Mouse (Mus musculus) adrenal gland, adult (tissue): Measurements from ENCODE around the gene Hmg20b.

Experiments used
- DNase-seq, 2 experiments: peaks; one replicate each; pipeline ENCODE4 v3.0.0; 2022 to 2023; ENCODE audit warnings: low spot score in 1 of 2; ENCODE audit not compliant: inconsistent age in 2 of 2

The Hmg20b gene

DNA sequence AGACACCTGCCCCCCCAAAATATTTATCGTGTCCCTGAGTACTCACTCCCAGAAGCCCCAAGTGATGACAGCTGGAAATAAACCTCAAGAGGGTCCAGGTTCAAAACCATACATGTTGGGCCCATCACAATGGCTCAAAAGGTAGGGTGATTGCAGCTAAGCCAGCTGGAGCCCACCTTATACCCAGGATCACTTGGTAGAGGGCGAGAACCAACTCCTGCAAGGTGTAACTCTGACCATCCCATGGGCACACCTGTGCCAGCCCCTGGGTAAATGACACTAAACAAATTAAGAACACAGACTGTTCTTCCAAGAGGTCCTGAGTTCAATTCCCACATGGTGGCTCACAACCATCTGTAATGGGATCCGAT is 28.9 kb upstream of the Hmg20b start:
- no peak for DNase-seq

DNA sequence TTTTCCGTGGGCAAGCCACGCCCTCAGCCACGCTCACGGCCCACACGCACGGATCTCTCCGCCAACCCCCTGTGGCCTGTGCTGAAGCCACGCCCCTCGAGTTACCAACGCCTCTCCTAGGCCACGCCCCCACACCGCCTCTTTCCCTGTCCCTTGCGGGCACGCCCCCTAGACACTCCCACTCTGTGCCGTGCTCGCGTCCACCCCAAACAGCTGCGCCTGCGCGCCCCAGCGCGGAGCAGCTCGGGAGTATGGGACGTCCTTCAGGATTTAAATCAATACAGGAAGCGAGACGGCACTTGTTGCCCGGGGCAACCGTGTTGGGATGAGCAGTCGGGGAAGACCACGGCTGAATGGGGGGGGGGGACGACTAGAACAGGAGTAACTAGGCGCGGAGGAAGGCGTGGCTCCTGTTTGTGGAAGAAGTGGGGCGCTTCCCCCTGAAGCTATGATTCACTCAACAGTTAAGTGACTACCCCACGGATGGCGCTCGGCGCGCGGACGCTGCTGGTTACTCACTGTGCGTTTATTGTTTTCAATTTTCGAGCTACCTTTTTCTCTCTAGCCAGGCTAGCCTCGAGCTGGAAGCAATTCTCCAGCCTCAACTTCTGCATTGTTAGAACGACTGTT is 28.4 kb upstream of the Hmg20b start:
- DNase-seq = peak; percentile 100

DNA sequence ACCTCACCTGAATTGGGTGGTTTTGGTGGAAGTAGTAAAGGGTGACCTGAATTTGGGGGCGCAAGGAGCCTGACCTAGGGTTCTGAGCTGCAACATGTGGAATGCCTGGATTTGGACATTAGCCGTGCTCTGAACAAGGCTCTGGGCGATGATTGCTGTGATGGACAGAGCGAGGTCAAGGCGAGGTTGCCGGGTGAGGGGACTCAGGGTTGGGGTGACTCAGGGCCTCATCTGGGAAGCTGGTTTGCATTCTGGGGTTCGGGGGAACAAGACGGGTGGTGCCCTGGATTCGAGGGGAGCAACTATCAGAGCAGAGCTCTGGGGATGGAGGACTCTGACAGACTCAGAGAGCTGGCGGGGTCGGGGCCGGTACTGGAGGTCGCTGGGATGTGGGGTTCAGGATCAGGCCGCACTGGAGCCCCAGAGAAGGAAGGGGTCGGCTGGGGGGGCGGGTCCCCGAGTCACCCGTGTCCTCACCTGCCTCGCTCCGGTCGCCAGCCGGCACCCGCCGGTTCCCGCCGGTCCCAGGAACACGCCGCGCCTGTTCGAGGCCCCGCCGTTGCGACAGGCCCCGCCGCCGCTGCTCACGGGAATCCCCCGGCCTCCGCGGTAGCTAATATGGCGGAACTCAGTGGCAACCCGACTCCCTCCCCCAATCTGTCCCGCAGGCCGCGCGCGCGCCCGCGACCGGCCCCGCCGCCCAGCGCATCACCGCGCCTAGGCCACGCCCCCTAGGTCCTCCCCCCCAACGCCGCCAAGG is 27.7 kb upstream of the Hmg20b start, which contains the start of gene Fzr1:
Gene Fzr1 (minus strand): TSS at position 724 of the 760 bp plus-strand sequence.
- DNase-seq = peak in 1 of 2 experiments; percentile 87

DNA sequence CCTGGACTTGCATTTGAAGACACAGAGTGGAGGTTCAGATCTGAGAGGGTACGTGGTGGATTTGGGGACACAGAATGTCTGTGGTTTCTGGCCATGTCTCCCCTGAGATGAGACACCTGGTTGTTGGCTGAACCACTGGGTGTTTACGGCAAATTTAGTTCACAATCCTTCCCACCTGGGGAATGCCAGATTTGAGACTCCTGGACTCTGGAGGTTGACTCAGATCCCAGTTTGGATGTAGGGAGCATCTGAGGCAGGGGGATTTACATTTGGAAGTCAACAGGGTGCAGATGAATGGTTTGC is 27.0 kb upstream of the Hmg20b start:
- peak in 1 of 2 experiments; percentile 64 for DNase-seq

DNA sequence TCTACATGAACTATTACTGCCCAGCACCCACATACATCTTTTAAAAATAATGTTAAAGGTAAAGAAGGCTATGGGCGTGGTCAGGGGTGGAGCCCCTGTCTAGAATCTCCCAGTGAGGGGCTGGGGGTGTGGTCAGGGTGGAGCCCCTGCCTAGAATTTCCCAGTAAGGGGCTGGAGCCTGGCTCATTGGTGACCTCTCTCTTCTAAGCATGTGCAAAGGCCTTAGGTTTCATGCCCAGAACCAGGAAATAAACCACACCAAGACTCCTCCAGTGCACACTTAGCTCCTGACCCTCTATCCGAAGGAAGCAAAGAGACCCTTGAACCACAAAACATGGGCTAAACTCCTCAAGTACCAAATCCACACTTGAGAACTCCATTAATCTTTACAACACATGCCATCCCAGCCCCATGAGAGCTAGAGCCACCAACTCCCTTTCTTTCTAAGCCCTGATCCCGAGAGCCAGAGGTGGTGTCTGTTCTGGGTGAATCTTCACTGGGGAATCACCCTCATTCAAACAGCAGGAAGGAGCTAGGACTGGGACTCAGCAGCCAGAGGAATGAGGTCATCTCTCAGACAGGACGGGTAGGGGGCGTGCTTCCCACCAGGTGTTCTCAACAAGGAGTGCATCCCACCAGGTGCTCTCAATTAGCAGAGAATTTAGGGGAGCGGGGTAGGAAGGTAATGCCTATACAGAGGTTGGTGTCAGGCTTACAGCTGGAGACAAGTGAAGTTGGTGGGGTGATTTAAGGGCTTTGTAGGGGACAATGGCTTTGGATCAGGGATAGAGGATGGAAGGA is 26.5 kb upstream of the Hmg20b start:
- peak in 1 of 2 experiments; percentile 68 for DNase-seq

DNA sequence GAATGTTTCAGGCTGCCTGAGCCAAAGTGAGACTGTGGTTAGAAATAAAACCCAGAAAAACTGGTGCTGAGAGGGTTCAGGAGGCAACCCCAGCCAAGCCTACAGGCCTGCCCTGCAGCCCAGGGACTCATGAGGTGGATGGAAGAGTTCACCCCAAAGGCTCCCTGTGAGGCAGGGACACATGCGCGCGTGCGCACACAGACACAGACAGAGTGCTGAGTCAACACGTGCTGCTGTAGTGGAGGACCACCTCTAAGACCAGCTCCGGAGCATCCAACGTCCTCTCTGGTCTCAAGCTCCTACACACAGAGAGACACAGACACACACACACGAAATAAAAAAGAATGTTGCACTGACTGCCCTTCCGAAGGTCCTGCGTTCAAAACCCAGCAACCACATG is 25.0 kb upstream of the Hmg20b start:
- no peak for DNase-seq

DNA sequence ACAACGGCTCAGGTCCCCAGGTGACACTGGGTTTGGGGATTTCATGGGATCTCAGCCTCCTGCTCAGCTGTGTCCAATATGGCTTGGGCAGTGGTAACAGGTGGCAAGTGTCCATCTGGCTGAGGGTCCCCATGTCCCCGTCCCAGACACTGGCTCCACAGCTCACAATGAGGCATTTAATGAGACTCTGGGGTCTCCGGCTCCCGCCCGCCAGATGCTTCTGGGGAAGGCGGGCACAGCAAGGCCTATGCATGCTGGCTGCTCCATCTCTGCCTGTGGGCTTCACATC is 16.9 kb upstream of the Hmg20b start:
- no peak for DNase-seq

DNA sequence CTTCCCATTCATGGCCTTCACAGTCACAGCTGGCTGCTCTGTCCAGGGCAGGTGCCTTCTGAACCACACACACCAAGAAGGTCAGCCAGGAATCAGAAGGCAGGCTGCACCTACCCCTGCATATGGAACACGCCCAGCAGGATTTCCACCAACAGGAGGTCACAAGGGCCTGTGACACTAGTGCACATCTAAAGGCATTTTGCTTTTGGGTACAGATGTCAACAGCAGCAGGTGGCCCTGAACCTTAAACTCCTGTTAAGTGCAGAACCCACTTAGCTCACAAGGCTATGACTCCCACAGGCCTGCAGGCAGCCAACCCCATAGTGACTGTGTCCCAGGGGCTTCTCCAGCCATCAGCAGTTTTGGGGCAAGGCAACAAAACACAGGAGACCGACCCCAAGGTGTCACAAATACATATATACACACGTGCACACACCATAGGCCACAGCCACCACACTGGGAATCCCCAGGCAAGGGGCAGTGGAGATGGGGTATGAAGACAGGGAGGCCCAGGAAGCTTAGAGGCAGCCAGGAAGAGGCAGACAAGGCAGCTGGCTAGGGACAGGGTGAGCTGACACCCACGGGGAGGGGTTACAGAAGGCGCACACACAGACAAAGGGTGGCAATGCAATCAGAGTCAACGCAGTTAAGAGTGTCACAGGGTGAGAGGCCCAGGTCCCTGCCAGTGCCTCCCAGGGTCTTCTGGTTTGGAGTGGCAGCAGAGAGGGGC is 16.4 kb upstream of the Hmg20b start:
- DNase-seq = no peak

DNA sequence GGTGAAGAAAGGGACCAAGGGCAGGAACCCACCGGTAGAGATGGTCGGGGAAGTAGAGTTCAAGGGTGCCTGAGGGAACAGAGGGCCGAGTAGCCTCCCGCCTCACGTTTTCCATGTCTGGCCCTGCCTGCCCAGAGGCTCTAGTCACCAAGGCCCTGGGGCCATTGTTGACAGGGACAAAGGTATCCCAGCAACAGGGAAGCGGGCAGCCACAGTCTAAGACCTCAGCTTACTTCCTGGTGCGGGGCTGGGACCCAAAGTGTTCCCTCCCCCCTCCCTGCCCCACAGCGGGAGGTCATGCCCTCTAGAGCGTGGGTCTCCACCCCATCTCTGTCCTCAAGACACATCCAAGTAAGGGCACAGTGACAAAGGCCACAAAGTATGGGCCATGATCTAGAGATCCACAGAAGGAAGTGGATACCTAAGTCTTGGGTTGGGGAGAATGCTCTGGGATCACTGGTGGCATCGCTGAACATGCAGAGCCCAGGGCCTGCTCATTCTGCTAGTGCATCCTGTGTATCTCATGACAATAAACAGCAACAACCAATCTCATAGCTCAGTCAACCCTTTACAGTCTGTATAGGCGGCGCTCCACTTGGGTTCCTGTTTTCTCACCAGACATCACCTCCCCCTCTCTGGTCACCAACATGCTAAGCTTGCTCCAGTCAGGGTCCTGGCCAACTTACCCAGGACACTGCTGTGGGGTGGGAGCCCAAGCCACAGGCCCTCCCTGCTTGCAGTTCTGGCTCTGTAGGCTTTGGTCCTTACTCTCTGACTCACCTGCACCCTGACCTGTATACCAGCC is 15.6 kb upstream of the Hmg20b start, which contains the start of gene 4930404N11Rik:
Gene 4930404N11Rik (minus strand): TSS at position 145 of the 805 bp plus-strand sequence.
- DNase-seq = no peak

DNA sequence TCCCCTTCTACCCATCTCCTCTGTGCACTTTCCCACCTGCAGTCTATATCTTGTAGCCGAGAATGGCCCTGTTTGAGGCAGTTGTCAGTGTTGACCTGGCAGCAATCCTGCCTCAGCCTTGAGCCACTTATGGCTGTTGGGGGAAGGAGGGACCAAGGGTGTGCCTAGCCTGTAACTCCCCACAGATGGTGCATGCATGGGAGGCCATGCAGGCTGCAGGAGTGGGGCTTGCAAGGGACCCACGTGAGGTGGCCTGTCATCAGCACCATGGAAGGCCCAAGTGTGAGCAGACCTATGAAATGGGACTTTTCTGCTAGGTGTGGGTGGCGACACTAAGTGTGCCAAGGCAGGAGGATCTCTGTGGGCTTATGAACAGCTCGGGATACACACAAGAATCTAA is 14.8 kb upstream of the Hmg20b start:
- no peak for DNase-seq

DNA sequence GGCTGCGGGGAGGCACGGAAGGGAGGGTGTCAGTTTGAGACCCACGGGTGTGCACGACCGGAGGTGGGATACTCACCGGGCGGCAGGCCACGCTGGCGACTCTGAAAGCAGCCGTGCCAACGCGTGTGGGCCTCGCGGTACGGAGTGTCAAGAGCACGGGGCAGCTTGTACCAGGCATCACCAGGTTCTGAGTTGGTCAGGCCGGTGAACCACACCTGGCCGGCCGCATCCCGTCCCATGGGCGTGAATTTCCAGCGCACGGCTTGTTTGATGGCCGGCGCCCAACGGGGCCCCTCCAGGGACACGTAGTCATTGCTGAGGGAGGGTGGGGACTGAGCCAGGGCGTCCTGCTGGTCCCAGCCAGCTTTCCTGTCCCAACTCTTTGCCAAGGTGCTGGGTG is 14.4 kb upstream of the Hmg20b start:
- peak; percentile 56 to 82 for DNase-seq

DNA sequence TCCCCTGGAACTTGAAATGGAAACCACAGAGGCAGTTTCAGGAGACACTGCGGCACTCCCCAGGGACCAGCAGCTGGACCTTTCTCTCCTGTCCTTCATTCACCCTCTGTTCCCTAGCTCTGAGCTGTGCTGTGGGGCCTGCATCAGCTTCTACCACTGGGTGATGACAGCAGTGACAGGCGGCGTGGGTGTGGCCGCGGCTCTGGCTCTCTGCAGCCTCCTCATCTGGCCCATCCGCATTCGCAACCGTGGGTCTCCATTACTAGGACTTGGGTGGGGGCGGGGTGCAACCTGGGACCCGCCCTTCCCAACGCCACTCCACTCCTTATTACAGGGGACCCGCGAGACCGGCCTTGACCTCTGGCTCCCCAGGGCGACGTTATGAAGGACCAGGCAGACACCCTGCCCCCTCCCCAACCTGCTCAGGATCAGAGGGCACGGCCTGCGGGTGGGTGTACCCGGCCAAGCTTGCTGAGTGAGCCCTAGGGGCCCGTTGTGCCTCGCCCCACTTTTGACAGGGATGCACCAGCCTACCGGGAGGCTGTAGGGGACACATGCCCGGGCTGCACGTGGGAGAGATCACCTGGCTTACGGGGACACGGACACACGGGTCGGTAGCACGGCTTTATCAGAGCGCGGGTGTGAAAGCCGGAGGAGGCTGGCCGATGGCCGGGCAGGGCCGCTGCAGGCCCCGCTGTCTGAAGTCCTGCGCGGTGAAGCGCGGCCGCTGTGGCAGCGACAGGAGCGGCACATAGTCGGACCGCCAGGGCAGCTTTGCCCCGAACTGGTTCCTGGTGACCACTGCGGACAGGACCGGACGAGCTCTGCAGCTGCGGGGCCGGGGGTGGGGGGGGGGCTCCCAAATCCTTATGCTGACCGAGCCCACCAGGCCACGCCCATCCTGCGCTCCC is 13.4 kb upstream of the Hmg20b start:
- DNase-seq = peak in 1 of 2 experiments; percentile 68

DNA sequence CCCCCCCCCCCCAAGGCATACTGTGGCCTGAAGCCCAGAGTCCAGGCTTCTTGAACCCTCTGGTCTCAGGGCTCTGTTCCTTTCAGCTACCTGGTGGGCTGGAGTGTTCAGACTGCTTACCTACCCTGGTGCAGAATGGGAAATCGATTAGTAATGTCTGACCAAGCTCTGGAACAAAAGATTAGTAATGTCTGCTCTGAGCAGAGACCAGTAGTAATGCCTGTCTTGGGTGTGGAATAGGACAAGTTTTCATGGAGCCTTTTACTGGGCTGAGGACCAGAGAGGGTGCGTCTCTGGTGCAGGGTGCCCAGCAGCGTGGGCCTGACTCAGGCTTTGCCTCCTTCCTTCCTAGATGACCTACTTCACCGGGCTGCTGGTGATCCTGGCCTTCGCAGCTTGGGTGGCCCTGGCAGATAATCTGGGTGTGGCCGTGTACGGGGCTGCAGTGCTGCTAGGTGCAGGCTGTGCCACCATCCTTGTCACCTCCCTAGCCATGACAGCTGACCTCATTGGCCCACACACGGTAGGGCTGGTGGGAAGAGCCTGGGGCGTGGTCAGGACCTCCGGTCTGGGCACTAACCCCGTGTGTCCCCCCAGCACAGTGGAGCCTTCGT is 12.2 kb upstream of the Hmg20b start:
- peak in 1 of 2 experiments; percentile 66 for DNase-seq

DNA sequence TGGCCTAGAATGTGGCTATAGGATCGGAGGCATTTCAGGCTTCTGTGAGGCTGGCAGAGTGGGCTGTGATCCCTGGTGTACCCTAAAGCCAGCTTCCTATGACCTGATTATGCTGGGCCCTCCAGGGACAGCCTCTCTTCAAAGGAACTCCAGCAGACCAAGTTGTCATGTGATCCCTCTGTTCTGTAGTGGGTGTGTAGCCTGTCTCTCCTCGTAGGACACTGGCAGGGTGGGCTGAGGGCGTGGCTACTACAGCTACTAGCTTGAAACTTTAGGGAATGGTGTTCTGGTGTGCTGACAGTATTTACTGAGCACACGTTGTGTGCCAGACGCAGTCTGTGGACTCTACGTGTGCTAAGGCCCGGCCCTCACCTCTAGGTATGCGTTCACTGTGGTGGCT is 10.4 kb upstream of the Hmg20b start:
- no peak for DNase-seq

DNA sequence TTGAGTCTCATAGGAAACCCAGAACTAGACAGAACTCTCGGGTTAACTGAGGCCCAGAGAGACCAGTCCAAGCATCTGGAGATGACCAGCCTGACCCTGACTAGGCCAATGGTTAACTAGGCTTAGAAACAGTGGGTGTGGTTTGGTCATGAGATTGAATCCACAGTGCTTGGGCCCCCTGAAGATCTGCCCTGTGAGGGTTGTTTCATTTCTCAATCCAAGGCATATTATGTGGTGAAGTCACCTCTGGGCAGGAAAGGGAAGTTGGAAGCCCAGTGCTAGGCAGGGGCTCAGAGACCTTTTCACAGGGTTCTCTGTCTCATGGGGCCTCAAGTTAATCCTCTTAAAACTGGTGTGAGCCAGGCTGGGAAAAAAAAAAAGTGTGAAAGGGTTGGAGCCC is 8.6 kb upstream of the Hmg20b start:
- DNase-seq = no peak

DNA sequence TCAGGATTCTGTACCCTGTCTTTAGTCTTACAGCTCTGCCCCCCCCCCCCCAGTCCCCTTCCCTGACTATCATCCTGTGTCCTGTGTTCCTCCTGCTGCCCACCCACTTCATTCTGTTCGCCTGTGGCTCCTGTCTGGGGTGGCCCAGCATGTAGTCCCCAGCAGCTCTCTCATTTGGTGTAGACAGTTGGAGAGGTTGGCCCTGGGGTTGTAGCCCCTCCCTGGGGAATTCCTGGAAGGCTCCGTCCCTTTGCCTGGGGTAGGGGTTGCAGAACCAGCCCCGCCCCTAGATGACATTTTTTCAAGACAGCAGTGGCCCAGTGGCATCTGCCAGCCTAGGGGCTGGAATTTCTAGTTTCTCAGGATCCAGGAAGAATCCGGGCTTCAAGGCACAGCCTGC is 7.9 kb upstream of the Hmg20b start:
- DNase-seq = no peak

DNA sequence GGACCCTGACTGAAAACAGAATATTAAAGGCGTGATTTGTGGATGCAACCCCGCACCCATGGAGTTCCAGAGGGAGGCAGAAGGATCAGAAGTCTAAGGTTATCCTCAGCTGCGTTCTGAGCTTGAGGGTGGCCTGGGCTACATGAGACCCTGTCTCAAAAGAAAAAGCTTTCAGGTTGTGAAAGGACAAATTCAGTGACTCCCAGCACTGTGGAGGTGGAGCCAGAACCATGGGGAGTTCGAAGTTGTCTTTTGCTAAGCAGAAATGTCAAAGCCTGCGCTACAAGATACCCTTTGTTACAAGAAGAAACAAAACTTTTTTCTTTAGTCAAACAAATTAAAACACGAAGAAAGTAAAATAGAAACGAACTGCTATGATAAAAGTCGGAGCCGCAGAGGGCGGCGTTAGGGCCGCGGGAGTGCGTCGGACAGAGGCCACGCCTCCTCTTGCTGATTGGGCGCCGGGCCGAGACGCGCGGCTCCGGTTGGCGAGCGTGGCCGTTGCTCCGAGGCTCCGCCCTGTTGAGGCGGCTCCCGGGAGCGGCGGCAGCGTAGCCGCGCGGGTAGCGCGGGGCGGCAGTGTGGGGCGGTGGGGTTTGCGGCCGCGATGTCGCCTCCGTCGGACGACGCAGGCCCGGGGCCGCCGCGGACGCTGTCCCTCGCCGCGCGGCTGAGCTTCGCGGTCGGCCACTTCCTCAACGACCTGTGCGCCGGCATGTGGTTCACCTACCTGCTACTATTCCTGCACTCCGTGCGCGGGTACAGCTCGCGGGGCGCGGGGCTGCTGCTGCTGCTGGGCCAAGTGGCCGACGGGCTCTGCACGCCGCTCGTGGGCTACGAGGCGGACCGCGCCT is 6.9 kb upstream of the Hmg20b start, which contains the start of gene Mfsd12:
Gene Mfsd12 (plus strand): TSS at position 501 of the 854 bp plus-strand sequence.
- peak; percentile 93 to 96 for DNase-seq

DNA sequence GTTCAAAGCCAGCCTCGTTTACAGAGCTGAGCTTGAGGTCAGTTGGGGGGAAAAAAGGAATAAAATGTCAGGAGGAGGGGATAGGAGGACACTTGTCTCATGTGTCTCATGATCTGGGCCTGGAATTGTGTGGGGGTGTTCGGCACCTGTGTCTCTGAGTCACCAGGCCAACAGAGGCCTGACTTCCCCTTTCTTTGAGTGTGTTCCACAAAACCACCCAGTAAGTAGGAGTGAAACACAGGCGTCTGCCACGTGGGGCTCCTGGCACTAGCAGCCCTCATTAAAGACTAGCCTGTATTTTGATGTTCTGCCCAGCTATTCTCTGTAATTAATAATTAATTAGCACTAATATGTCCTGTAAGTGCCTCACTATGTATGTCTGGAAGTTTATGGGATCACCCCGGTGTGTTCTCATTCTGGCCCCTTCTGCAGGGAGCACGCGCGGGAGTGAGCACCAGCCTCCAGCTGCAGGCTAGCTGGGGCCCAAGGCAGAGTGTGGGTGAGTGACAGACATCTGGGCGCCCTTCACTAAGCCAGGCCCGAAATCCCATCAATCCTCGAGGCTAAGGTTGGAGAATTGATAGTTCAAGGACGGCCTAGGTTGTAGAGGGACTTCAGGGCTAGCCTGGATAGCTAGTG is 6.2 kb upstream of the Hmg20b start:
- no peak for DNase-seq
